Mouse (Mus musculus): ENCODE measurements around the gene Pdzrn3. TPM values are rescaled to one million over a fixed set of nuclear protein-coding genes. Genes with fewer than 3 reads are reported as not detected.

Gene Pdzrn3
- total and polyA plus RNA-seq, 3 experiments = not detected

GRCm38 (mm10) chr6:101296280-101296679 lies 81.4 kb downstream of the Pdzrn3 start:
- no peaks in the 10 kb centered on the region for H3K79me2 ChIP-seq (replicated peaks; ENCODE audit: control insufficient read depth, extremely low read depth, insufficient read depth, poor library complexity, severe bottlenecking)
- peaks cover 76% of the 10 kb centered on the region for H3K9me3 ChIP-seq (replicated peaks; ENCODE audit: low read length)
- H3K4me3 ChIP-seq (replicated peaks in 1 of 3; ENCODE audit: low read depth in 2 of 3, low read length in 2 of 3, poor library complexity in 1 of 3) = no peak overlapping the region
- H3K4me1 ChIP-seq (ENCODE audit: control insufficient read depth in 1 of 2, insufficient read depth in 2 of 2) = no peaks in the 10 kb centered on the region
- no peak for DNase-seq (ENCODE audit: extremely low read depth)
- no peak overlapping the region for H3K4me2 ChIP-seq (ENCODE audit: insufficient read depth, low read depth, poor library complexity, severe bottlenecking)
- in situ Hi-C loops (cut with MboI; ENCODE audit: low pct_ligation_motif_present, low pct_unique_long_range_greater_than_20kb, low sequenced_read_pairs) = no loop called here
- no peak overlapping the region for H3K9ac ChIP-seq (ENCODE audit: insufficient read depth, low read depth)
- H3K27ac ChIP-seq (ENCODE audit: insufficient read depth, low read depth) = no peak overlapping the region
- TF ChIP-seq RCOR1 (conservative IDR thresholded peaks at IDR 0.05; ENCODE audit: low read depth, low read length) (no peak), IRF4 (IDR thresholded peaks at IDR 0.05; ENCODE audit: low read depth, low read length) (no peak), MEF2A (IDR thresholded peaks at IDR 0.05; ENCODE audit: borderline replicate concordance, low read depth, low read length) (no peak), ETS1 (conservative IDR thresholded peaks at IDR 0.05; ENCODE audit: low read depth, low read length) (no peak), JUND (conservative IDR thresholded peaks at IDR 0.05; ENCODE audit: low read depth, low read length) (no peak), ELF1 (IDR thresholded peaks at IDR 0.05; ENCODE audit: low read depth, low read length) (no peak)
- dilution Hi-C loops (cut with MboI; ENCODE audit: extremely low pct_ligation_motif_present, extremely low pct_unique_long_range_greater_than_20kb, low sequenced_read_pairs) = no loop called here
- H3K36me3 ChIP-seq (replicated peaks in 1 of 2; ENCODE audit: control insufficient read depth in 1 of 2, insufficient read depth in 1 of 2, low read length in 1 of 2) = no peaks in the 10 kb centered on the region
- H3K27me3 ChIP-seq (replicated peaks) = no peaks in the 10 kb centered on the region

GRCm38 (mm10) chr6:101293036-101293572 lies 84.6 kb downstream of the Pdzrn3 start:
- dilution Hi-C loops (cut with MboI; ENCODE audit: extremely low pct_ligation_motif_present, extremely low pct_unique_long_range_greater_than_20kb, low sequenced_read_pairs) (no loop called here), in situ Hi-C loops (cut with MboI; ENCODE audit: low pct_ligation_motif_present, low pct_unique_long_range_greater_than_20kb, low sequenced_read_pairs) (no loop called here)
- no peak overlapping the region for H3K27ac ChIP-seq (ENCODE audit: insufficient read depth, low read depth)
- TF ChIP-seq RCOR1 (conservative IDR thresholded peaks at IDR 0.05; ENCODE audit: low read depth, low read length) = no peak
- no peak for TF ChIP-seq MEF2A (IDR thresholded peaks at IDR 0.05; ENCODE audit: borderline replicate concordance, low read depth, low read length)
- no peak for TF ChIP-seq UBTF (IDR thresholded peaks at IDR 0.05; ENCODE audit: low read depth, low read length)
- no peak for TF ChIP-seq RAD21 (IDR thresholded peaks at IDR 0.05; ENCODE audit: low read depth, low read length)
- TF ChIP-seq MYC (IDR thresholded peaks at IDR 0.05; ENCODE audit: low read depth, low read length) = no peak
- TF ChIP-seq MAX (IDR thresholded peaks at IDR 0.05; ENCODE audit: low read length) = no peak
- no peak for TF ChIP-seq POLR2A (IDR thresholded peaks at IDR 0.05; ENCODE audit: low read depth, low read length)
- no peak for TF ChIP-seq E2F4 (IDR thresholded peaks at IDR 0.05; ENCODE audit: insufficient replicate concordance, low read depth, low read length)
- no peak for TF ChIP-seq MAZ (IDR thresholded peaks at IDR 0.05; ENCODE audit: low read depth, low read length)
- no peak for TF ChIP-seq CTCF (conservative IDR thresholded peaks at IDR 0.05 in 1 of 2, IDR thresholded peaks at IDR 0.05 in 1 of 2; ENCODE audit: low read depth in 2 of 2, low read length in 2 of 2)
- no peak for TF ChIP-seq ZC3H11A (IDR thresholded peaks at IDR 0.05; ENCODE audit: low read depth, low read length)
- no peak for TF ChIP-seq USF1 (IDR thresholded peaks at IDR 0.05; ENCODE audit: low read depth, low read length)
- no peak for TF ChIP-seq MAFK (IDR thresholded peaks at IDR 0.05; ENCODE audit: insufficient replicate concordance, low read length)
- no peak for TF ChIP-seq ZKSCAN1 (IDR thresholded peaks at IDR 0.05; ENCODE audit: borderline replicate concordance, low read depth, low read length)
- no peak for TF ChIP-seq ETS1 (conservative IDR thresholded peaks at IDR 0.05; ENCODE audit: low read depth, low read length)
- no peak for TF ChIP-seq POLR2AphosphoS2 (IDR thresholded peaks at IDR 0.05; ENCODE audit: low read depth, low read length)
- no peak for TF ChIP-seq CHD2 (IDR thresholded peaks at IDR 0.05; ENCODE audit: low read length)
- DNase-seq (ENCODE audit: extremely low read depth) = no peak
- H3K4me1 ChIP-seq (ENCODE audit: control insufficient read depth in 1 of 2, insufficient read depth in 2 of 2) = no peaks in the 10 kb centered on the region
- H3K27me3 ChIP-seq (replicated peaks) = no peaks in the 10 kb centered on the region
- no peaks in the 10 kb centered on the region for H3K79me2 ChIP-seq (replicated peaks; ENCODE audit: control insufficient read depth, extremely low read depth, insufficient read depth, poor library complexity, severe bottlenecking)
- H3K9ac ChIP-seq (ENCODE audit: insufficient read depth, low read depth) = no peak overlapping the region
- H3K4me2 ChIP-seq (ENCODE audit: insufficient read depth, low read depth, poor library complexity, severe bottlenecking) = no peak overlapping the region
- H3K9me3 ChIP-seq (replicated peaks; ENCODE audit: low read length) = peaks cover 72% of the 10 kb centered on the region
- no peaks in the 10 kb centered on the region for H3K36me3 ChIP-seq (replicated peaks in 1 of 2; ENCODE audit: control insufficient read depth in 1 of 2, insufficient read depth in 1 of 2, low read length in 1 of 2)
- H3K4me3 ChIP-seq (replicated peaks in 1 of 3; ENCODE audit: low read depth in 2 of 3, low read length in 2 of 3, poor library complexity in 1 of 3) = no peak overlapping the region
